Mouse (Mus musculus): ENCODE results near the gene Gpc6. TPM values are rescaled to one million over a fixed set of nuclear protein-coding genes. Genes with fewer than 3 reads are reported as not detected.

The Gpc6 gene
- total RNA-seq, 2 experiments from 2014 or later = 9.0 to 11.0 TPM

DNA sequence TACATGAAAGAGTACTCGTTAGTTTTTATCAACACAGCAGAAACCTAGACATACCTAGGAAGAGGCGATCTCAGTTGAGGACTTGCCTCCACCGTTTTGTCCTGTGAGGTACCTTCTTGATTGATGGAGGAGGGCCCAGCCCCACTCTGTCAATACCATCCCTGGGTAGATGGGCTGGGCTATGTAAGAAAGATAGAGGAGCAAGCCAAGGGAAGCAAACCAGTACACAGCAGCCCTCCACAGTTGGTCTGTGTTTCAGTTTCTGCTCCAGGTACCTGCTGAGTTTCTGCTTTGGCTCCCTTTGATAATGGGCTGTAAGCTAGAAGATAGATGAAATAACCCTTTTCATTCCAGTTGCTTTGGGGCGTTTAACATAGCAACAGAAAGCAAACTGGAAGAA lies 916.1 kb downstream of the Gpc6 start:
- no peak for DNase-seq (ENCODE audit: low spot score in 2 of 2)

DNA sequence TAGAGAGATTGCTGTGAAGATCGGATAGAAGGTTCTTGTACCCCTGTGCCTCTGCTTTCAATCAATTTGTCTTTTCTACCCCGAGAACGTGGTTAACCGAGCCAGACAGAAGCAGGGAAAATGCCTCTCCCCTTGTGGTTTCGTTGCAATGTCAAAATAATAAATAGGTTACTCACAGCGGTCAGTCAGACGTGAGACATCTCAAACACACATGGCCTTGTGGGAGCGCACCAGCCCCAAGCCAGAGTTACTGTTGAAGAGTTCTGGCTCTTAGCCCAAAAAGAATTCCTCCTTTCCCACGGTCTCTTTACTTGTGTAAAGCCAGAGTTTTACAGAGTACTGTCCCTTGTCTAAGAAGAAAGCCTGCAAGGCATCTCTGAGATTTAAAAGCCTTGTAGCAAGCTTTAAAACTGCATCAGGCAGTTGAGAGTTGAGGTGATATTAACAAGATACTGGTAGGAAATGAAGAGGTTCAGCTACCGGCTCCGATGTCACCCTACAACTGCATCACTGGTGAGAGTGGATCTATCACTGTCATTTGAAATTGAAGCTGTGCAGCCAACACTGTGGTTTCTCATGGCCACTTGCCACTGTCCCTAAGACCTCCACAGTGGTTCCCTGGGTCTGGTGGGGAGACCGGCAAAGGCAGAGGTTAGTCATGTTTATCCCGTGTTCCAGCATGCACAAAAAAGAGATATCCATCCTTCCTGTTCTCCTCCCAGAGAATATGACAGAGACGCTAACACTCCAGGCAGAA lies 916.9 kb downstream of the Gpc6 start:
- no peak for DNase-seq (ENCODE audit: low spot score in 2 of 2)

DNA sequence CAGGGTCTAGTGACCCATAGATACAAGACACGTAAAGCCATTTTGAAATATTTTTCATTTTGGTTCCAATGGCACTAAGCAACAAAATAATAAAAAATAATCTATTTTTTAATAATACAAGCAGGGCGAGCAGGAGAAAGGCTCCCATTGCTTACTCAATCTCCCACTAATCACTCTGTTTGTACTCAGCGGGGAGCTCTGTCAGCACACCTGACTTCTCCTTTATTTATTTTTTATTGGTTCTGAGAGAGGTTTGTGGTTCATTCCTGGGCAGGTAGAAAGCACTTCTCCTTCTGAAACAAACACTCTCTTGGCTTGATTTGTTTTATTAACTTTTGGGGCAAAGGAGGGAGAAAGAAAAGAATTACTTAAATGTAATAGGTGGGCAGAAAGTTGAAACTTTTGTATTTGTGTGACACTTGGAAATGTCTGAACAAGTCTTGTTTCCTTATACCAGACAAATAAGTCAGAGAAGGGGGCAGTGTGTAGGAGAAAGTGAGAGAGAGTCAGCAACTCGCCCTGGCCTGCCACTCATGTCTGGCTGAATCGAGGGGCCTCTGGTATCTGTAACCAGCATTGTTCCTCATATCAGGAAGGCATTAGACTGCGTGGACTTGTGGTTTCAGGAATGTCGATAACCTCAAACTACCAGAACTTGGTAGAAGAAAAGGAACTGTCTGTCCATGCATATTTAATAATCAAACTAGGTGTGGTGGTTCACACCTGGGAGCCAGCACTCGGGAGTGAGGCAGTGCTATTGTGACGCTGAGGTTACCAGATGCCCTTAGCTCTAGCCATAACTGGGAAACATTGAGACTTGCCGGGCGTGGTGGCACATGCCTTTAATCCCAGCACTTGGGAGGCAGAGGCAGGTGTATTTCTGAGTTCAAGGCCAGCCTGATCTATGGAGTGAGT lies 924.7 kb downstream of the Gpc6 start:
- no peak for DNase-seq (ENCODE audit: low spot score in 2 of 2)

DNA sequence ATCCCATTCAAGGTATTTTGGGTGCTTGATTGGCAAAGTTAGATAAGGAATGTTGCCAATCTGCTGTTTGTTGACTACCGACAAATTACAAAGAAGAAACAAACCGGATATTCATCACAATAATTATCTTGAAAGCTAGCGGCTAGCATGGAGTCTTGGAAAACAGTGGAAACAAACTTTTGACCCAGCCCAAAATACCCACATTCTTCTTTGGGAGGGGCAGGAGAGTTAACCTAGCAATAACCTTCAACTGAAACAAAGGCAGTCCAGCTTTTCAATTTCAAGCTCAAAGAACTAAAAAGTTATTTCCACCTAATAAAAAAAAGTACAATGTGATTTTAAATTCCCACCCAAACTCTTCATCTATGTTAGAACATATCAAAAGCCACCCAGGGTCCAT lies 927.2 kb downstream of the Gpc6 start:
- no peak for DNase-seq (ENCODE audit: low spot score in 2 of 2)

DNA sequence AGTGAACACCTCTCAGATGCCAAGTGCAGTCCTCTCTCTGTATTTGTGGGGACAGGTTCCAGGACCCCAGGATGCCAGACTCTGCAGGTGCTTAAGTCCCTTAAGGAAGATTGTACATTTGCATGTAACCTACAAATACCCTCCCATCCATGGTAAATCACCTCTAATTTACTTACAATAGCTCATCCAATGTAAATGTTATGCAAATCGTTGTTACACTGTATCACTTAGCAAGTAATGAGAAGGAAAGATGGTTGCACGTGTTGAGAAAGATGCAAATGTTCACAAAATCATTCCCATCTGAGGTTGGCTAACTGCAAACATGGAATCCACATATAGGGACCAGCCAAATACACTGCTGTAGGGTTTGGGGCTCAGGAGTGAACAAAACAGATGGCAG lies 927.7 kb downstream of the Gpc6 start:
- DNase-seq (ENCODE audit: low spot score in 2 of 2) = no peak

DNA sequence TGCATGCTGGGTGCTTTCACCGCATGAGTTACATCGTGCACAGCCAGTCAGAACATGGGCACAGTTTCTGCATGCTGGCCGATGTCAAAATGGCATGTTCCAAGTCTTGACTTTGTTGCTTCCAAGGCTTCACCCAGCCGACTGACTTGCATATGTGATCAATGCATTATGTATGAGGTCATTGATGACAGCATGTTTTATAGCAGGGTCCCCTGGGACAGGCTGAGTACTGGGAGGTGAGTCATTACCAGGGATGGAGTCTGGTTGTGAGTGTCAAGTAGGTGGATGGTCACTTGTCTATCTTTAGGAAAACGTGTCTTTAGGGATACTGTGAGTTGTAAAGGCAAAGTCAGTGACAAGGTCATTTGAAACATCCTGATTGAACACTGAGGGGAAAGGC lies 929.4 kb downstream of the Gpc6 start:
- no peak for DNase-seq (ENCODE audit: low spot score in 2 of 2)

DNA sequence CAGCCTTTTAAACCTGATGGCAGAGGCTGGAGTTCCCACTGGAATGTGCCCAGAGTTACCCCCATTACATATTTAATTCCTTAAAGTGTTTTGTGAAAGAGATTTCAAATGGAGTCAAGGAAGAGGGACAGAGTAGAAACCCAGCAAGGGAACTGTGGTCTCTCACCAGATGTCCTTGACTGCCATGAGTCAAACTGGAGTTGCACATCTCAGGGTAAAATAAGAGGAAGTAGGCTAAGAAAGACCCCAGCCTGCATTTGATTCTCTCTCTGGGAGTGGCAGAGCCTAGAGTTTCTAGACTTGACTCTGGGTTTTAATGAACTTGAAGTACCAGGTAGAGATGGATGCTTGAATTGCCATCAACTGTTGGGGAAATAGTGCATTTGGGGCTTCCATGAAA lies 946.2 kb downstream of the Gpc6 start:
- DNase-seq (ENCODE audit: low spot score in 2 of 2) = no peak

DNA sequence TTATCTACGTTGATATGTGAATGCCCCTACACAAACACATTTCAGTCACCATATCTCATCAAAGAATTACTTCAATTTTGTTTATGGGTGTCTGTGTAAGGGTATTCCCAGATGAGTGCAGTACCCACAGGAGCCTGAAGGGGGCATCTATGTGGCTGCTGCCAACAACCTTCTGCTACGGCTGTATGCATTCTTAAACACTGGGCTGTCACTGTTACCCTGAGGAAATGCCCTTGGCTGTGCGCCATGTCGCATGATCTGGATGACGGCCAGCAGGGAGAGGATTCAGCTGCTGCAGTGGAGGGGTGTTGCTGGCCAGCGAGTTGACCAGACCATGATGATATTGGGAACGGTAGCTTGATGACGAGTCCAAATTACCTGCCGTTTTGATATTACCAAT lies 954.2 kb downstream of the Gpc6 start:
- no peak for DNase-seq (ENCODE audit: low spot score in 2 of 2)

DNA sequence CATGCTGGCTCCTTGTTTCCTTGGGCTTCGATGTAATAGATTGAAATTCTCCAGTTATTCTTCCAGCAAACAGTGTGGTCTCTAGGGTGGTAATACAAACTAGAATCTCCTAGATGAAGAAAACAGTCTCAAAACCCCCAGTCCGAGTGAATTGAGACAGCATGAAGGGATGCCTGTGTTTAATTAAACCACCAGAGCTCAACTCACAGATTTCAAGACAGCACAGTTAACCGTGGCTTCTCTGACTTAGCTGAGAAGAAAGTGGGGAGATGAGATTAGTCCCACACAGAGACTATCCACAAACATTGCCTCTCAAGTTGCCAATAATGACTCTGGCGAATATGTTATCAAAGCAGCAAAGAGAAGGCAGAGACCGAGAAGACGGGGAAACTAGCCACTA lies 956.0 kb downstream of the Gpc6 start:
- no peak for DNase-seq (ENCODE audit: low spot score in 2 of 2)

DNA sequence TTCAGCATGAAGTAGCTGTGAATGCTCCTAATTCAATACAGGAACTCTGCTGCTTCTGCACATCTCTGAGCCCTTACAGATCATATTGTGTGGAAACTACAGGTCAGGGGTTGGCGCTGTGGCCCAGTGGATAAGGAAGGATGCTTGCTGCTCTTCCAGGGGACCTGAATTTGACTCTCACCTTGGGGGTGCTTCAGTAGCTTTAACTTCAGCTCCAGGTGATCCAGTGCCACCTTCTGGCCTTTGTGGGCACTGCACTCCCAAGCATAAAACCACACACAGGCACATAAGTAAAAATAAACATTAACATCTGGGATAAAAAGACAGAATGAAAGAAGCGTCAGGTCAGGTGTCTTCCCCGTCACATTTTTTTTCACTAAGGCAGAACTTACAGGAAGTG lies 957.1 kb downstream of the Gpc6 start:
- peak in 1 of 2 experiments; percentile 62 for DNase-seq (ENCODE audit: low spot score in 2 of 2)

DNA sequence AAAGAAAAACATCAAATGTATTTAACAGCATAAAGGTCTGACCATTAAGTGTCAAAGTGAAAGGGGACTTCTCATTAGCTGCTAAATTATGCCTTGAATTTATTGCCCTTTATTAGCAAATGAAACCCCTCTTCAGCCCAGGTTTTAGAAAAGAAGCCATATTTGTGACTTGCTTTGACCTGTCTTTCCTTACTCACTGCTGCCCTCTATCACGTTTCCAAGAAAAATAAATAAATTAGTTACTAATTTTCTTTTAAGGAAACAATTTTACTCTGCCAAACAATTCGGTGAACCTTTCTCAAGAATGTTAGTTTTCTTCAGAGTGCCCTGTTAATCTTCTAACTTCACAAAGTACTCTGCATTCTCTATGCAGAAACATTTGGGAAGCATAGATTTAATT lies 964.5 kb downstream of the Gpc6 start:
- no peak for DNase-seq (ENCODE audit: low spot score in 2 of 2)

DNA sequence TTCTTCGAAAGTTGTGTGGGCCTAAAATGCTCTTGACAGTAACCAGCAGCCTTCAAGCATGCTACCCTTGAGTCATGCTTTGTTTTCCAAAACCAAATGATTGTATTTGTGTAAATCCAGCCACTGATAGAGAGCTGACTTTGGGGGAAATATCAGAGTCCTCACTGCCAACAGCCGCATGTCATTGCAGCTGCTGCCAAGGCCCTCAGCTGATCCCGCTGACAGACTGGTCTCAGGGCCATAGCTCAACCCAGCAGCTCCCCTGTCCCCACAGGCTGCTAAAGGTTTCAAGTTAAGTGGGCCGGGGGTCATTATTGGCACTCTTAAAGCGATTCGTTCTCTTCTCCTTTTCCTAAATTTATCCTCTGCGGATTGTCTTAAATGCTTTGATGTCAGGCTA lies 966.3 kb downstream of the Gpc6 start:
- no peak for DNase-seq (ENCODE audit: low spot score in 2 of 2)

DNA sequence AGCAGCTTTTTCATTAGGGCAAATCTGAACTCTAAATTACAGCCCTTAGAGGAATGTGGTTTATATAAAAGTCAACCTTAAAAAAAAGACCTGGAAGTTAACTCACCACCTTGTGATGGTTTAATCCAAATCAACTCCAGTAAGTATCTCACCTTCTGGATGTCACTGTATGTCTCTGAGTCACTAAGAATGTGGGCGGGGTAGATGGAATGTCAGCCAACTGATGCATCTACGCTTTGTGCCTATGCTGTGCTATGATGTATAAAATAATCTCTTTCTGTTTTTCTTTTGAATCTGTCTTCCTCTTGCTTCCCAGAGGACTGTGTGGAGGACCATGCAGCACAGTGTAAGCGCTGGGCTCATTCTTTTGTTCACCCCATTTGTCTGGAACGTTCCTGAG lies 966.9 kb downstream of the Gpc6 start:
- no peak for DNase-seq (ENCODE audit: low spot score in 2 of 2)

DNA sequence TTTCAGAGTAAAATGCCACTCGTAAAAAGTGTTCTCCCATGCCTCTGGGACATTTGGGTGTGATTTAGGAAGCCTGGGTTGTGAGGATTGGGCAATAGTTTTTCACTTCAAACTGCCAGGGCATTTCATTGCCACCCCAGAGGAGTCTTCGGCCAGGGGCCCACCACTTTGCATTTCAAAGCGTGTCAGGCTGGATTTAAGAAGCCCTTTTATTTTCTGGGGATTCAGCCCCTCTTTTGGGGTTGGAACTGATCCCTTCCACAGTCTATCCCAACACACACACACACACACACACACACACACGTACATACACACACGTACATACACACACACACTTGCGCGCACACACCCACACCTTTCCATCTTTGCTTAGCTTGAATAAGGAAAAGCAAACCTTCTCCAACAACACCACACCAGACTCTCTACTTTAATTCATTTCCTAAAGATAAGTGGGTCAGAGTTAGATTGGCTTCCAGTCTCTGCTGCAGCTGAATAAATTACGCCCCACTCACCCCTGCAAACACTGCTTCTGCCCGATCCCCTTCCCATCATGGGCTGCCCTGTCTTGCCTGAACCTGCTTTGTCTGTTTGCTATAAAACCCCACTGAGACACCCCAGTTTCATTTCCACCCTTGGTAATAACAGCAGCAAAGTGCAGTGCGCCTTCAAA lies 969.9 kb downstream of the Gpc6 start:
- DNase-seq (ENCODE audit: low spot score in 2 of 2) = no peak

DNA sequence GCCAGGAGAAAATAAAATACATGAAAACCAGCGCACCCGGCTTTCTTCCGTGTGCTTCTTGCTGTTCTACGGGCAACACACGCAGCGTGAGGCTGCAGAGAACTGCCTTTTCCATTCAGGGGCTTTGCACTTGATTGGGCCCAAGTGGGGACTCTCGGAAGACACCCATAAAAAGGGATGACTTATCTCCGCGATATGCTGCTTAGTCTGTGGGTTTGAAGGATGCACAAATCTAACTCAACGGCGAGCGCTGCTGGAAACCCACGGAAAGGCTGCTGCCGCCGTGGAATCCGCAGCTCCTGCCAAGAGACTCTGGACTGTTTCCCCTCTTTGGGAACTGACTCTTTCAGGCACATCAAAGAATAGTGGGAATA lies 970.4 kb downstream of the Gpc6 start:
- DNase-seq (ENCODE audit: low spot score in 2 of 2) = peak; percentile 41 to 72

DNA sequence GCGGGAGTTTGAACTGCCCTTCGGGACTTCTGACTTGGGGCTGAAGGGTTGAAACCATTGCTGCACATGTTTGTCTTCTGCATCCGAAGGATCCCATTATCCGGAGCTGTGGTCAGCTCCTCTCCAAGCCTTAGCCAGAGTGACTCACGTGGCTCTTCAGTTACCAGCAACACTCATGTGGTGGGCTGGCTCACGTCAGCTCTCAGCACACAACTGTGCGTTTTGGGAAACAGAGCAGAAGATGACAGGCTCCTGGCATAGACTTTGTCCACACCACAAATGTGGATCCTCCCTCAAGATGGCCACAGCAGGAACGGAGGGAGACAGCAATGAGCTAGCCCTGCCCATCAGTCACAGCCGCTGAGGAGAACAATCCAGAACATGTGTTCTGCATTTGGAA lies 979.2 kb downstream of the Gpc6 start:
- DNase-seq (ENCODE audit: low spot score in 2 of 2) = no peak

DNA sequence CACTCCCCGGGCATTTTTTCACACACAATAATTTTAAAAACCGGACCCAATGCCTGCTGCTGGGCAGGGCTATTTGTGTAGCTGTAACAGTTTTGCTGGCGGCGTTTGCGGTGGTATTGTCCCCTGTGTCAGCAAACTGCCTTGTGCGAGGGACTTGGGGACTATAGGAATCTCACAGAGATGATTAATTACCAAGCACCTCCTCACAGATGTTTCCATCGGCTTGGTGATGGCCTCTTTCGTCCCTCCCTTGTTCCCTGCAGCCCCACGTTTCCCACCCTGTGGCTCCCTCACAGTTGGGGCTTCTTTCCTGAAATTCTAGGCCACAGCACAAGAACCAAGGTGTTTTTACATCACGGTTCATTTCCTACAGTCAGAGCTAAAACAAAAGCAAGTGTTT lies 980.6 kb downstream of the Gpc6 start:
- DNase-seq (ENCODE audit: low spot score in 2 of 2) = no peak

DNA sequence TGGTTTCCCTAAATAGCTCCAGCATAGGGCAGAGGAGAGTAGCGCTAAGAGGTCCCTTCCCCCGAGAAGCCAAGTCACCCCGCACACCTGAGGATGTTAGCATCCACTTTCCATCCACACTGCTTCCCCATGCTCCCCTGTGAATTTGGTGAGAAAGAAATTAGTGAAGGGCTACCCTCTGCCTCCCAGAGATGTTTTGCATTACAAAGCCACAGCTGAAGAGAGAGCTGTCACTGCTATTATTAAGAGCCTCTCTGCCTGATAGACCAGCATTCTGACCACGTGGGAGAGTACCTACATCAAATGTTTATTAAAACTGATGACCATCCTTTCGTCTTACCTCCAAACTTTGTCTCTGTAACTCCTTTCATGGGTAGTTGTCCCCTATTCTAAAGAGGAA lies 981.2 kb downstream of the Gpc6 start:
- no peak for DNase-seq (ENCODE audit: low spot score in 2 of 2)

DNA sequence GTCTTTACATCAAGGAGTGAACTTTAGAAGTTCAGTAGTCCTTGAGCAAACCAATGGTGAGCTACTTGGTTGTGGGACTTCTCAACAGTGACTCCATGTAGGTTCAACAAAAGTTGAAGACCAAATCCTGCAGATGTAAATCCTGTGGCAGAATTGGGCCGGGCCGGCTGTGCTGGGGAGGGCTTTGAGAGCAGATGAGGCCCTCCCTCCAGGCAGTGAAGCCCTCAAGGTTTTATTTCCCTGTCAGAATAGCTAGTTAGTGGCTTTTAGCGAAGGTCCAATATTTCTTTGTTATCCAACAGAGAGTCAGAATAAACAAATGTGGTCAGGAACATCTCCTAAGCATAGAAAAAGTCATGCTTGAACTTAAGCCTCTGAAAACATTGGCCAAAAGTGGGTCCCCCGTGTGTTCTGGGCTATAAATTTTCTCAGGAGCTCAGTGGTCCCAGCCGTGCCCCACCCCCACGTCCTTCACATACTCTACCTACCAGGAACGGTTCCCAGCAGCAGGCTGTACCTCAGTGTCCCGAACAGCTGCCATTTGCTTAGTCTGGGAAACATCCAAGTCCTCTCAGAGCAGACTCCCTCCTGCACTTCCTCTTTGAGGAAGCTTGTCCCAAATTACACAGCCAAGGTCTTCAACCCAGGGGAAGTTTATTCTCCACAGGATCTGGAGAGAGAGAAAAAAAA lies 983.3 kb downstream of the Gpc6 start:
- no peak for DNase-seq (ENCODE audit: low spot score in 2 of 2)

DNA sequence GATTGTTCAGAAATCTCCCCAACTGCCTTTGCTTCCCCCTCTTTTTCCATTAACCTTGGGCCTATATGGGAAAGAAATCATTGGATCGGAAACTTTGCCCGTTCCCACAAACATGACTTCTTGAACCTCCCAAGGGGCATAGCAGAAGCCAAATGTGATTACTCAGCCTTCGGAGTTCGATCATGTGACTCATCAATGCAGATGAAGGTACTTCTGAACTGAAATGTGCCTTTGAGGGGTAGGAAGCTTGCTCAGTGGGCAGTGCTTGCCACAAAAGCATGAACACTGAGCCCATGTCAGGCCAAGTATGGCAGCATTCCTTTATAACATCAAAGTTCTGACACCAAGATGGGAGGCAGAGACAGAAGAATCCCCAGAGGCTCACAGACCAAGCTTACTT lies 983.9 kb downstream of the Gpc6 start:
- DNase-seq (ENCODE audit: low spot score in 2 of 2) = no peak

DNA sequence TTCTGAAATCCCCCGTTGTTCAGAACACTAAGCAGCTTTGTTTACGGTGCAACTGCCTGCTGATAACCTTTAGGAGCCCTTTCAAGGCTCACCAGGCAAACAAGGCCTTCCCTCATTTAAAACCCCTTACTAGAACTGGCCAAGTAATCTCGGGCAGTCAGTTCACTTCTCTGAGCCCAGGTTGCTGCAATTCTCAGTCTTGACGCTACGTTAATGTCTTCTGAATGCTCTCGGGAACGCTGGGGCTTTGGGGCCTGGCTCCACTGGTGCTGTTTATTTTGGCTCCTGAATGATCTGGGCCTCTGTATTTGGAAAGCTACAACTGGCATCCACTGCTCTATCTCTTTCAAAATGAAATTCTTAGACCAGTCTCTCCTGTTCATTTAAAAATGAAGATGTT lies 985.2 kb downstream of the Gpc6 start:
- no peak for DNase-seq (ENCODE audit: low spot score in 2 of 2)
